8 mouse cellular contexts compared by ENCODE assay signal in the genomic region with DNA sequence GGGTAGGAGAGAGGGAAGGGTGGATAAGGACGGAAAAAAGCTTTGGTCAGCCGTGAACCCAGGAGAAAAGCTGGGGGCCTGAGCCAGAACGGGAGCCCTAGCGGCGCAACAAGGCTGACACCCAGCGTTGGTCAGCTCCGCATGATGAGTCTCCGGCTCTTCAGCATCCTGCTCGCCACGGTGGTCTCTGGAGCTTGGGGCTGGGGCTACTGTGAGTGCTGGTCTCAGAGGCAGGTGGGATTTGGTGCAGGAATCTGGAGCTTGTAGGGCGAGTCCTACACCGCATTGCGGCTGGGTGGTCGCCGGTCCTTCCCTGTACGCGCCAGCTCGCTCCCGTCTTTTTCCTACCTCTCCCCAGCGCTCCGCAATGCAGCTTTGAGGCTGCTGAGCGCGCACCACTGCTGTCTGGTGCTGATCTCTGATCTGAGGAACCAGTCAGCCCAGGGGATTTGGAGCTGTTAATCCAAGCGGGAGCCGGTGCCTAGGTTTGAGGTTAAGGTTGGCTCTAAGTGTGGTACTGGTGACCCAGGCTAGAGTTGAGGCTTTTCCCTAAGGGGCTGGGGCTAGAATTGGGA. TPM values are rescaled to one million over a fixed set of nuclear protein-coding genes. Genes with fewer than 3 reads are reported as not detected.
A peak's percentile ranks its signal among the peaks of the same experiment; 100 is the strongest.
DNase-seq lines count a peak whose midpoint lies in the region; ATAC-seq and TF ChIP-seq lines count a peak whose summit lies in the region.

No protein-coding gene starts in this region.

- under 1% methylated on average over 25 of the region's 25 CpGs for WGBS in forebrain, embryonic 16.5 days
- WGBS in midbrain, embryonic 11.5 days, result under 1% methylated on average over 25 of the region's 25 CpGs

- no peaks in the 10 kb centered on the region for H3K9me3 ChIP-seq in forebrain, embryonic 16.5 days (ENCODE audit: control insufficient read depth, low read length)
- no peaks in the 10 kb centered on the region for H3K9me3 ChIP-seq in midbrain, embryonic 11.5 days (ENCODE audit: control insufficient read depth, low read length)

- no peak for TF ChIP-seq POLR2A in brain, embryonic 14.5 days (IDR thresholded peaks at IDR 0.05; ENCODE audit: borderline replicate concordance, extremely low read depth, insufficient read depth, insufficient read length, poor library complexity, severe bottlenecking)

- H3K4me1 ChIP-seq in forebrain, embryonic 16.5 days (replicated peaks; ENCODE audit: control insufficient read depth, insufficient read depth, low read length), result peaks cover 44% of the 10 kb centered on the region
- H3K4me1 ChIP-seq in midbrain, embryonic 11.5 days (ENCODE audit: control insufficient read depth, insufficient read depth, low read length), result peaks cover 25% of the 10 kb centered on the region

- H3K36me3 ChIP-seq in forebrain, embryonic 16.5 days (ENCODE audit: control insufficient read depth, insufficient read depth), result no peaks in the 10 kb centered on the region
- no peaks in the 10 kb centered on the region for H3K36me3 ChIP-seq in midbrain, embryonic 11.5 days (ENCODE audit: control insufficient read depth, insufficient read depth, low read length)

- peak; percentile 34; the same call in 1 of the 2 replicates for TF ChIP-seq CTCF in brain, embryonic 14.5 days (IDR thresholded peaks at IDR 0.05; ENCODE audit: borderline replicate concordance, extremely low read depth, insufficient read depth, insufficient read length)

- ATAC-seq in forebrain, embryonic 16.5 days, result no peak
- no peak for ATAC-seq in midbrain, embryonic 11.5 days (ENCODE audit: low FRiP score)

- peak overlapping the region; percentile 41 for H3K4me3 ChIP-seq in forebrain, embryonic 16.5 days (replicated peaks; ENCODE audit: low read length)
- peak overlapping the region; percentile 21; the same call in 1 of the 2 replicates for H3K4me3 ChIP-seq in midbrain, embryonic 11.5 days (ENCODE audit: low read depth, low read length)

- no peak overlapping the region for H3K27ac ChIP-seq in forebrain, embryonic 16.5 days (ENCODE audit: low read length)
- no peak overlapping the region for H3K27ac ChIP-seq in midbrain, embryonic 11.5 days (ENCODE audit: low read depth, low read length)

- peak overlapping the region; percentile 55 for H3K4me2 ChIP-seq in forebrain, embryonic 16.5 days (ENCODE audit: low read length)
- H3K4me2 ChIP-seq in midbrain, embryonic 11.5 days, result peak overlapping the region; percentile 35

- H3K9ac ChIP-seq in forebrain, embryonic 16.5 days (replicated peaks; ENCODE audit: low read depth, low read length), result peak overlapping the region; percentile 43; the same call in 1 of the 2 replicates
- no peak overlapping the region for H3K9ac ChIP-seq in midbrain, embryonic 11.5 days (ENCODE audit: low read length)

- peaks cover 37% of the 10 kb centered on the region for H3K27me3 ChIP-seq in forebrain, embryonic 16.5 days (replicated peaks; ENCODE audit: control insufficient read depth, insufficient read depth, low read length)
- H3K27me3 ChIP-seq in midbrain, embryonic 11.5 days (ENCODE audit: control insufficient read depth, insufficient read depth, low read length), result peaks cover 61% of the 10 kb centered on the region

- DNase-seq in layer of hippocampus, postnatal 10 days (ENCODE audit: low spot score in 2 of 2), result peak; percentile 43 to 58
- DNase-seq in layer of hippocampus, adult 11-12 months (ENCODE audit: low spot score), result no peak
- peak; percentile 51 for DNase-seq in brain, embryonic 14.5 days (ENCODE audit: low read depth)
- peak; percentile 58 for DNase-seq in kidney, postnatal 14 days
- peak; percentile 92 for DNase-seq in midbrain, embryonic 11.5 days (ENCODE audit: low spot score, missing footprints)
- DNase-seq in spleen, postnatal 14 days (ENCODE audit: low spot score in 2 of 2), result no peak
- DNase-seq in testis, postnatal 14 days (ENCODE audit: low spot score), result no peak

RNA-seq across cellular contexts. Expression of gene Ccr10, which starts 1.0 kb away (rescaled TPM):
- total RNA-seq in layer of hippocampus, postnatal 10 days (2021), result not detected
- 0.19 and 0.20 TPM in 2 replicates for polyA plus RNA-seq in brain, embryonic 14.5 days (2012; rRNA removed)
- polyA plus RNA-seq in forebrain, embryonic 16.5 days (2015; fragmentation: Nextera tagmentation; extraction: Ambion mirVana), result 0.14 TPM in 1 of 2 replicates, not detected in the other
- polyA plus RNA-seq in midbrain, embryonic 11.5 days (2014; fragmentation: Nextera tagmentation; extraction: Ambion mirVana), result not detected in 2 replicates

RNA-seq across cellular contexts. Expression of gene Plekhh3, which starts 5.1 kb away (rescaled TPM):
- 10 to 100 TPM; 13.2 to 13.4 TPM for total RNA-seq in layer of hippocampus, postnatal 10 days (2021)
- 9.5 and 12.0 TPM in 2 replicates for polyA plus RNA-seq in brain, embryonic 14.5 days (2012; rRNA removed)
- polyA plus RNA-seq in forebrain, embryonic 16.5 days (2015; fragmentation: Nextera tagmentation; extraction: Ambion mirVana), result 4.8 and 5.8 TPM in 2 replicates
- 5.8 and 7.2 TPM in 2 replicates for polyA plus RNA-seq in midbrain, embryonic 11.5 days (2014; fragmentation: Nextera tagmentation; extraction: Ambion mirVana)

RNA-seq across cellular contexts. Expression of gene Cntnap1, which starts 5.9 kb away (rescaled TPM):
- total RNA-seq in layer of hippocampus, postnatal 10 days (2021), result 10 to 100 TPM; 59.0 to 61.4 TPM
- 2.7 and 6.9 TPM in 2 replicates for polyA plus RNA-seq in brain, embryonic 14.5 days (2012; rRNA removed)
- 0.77 and 1.5 TPM in 2 replicates for polyA plus RNA-seq in forebrain, embryonic 16.5 days (2015; fragmentation: Nextera tagmentation; extraction: Ambion mirVana)
- polyA plus RNA-seq in midbrain, embryonic 11.5 days (2014; fragmentation: Nextera tagmentation; extraction: Ambion mirVana), result 0.30 and 0.32 TPM in 2 replicates

RNA-seq across cellular contexts. Expression of gene Tubg2, which starts 20.5 kb away (rescaled TPM):
- total RNA-seq in layer of hippocampus, postnatal 10 days (2021), result 10 to 100 TPM; 31.7 to 41.4 TPM
- polyA plus RNA-seq in brain, embryonic 14.5 days (2012; rRNA removed), result 25.3 and 30.7 TPM in 2 replicates
- 36.2 and 43.0 TPM in 2 replicates for polyA plus RNA-seq in forebrain, embryonic 16.5 days (2015; fragmentation: Nextera tagmentation; extraction: Ambion mirVana)
- polyA plus RNA-seq in midbrain, embryonic 11.5 days (2014; fragmentation: Nextera tagmentation; extraction: Ambion mirVana), result 3.4 and 5.1 TPM in 2 replicates

RNA-seq across cellular contexts. Expression of gene Ezh1, which starts 50.1 kb away (rescaled TPM):
- total RNA-seq in layer of hippocampus, postnatal 10 days (2021), result 10 to 100 TPM; 27.9 to 30.9 TPM
- 27.2 and 29.3 TPM in 2 replicates for polyA plus RNA-seq in brain, embryonic 14.5 days (2012; rRNA removed)
- polyA plus RNA-seq in forebrain, embryonic 16.5 days (2015; fragmentation: Nextera tagmentation; extraction: Ambion mirVana), result 24.8 and 27.0 TPM in 2 replicates
- 10.4 and 10.6 TPM in 2 replicates for polyA plus RNA-seq in midbrain, embryonic 11.5 days (2014; fragmentation: Nextera tagmentation; extraction: Ambion mirVana)

Comparison
In these comparisons a context has a peak if more than half of its experiments do, and no peak if none do; other contexts are left out.
1. DNase-seq: peak in layer of hippocampus, postnatal 10 days (2 of 2), brain, embryonic 14.5 days (single experiment), kidney, postnatal 14 days (single experiment) and midbrain, embryonic 11.5 days (single experiment); none in layer of hippocampus, adult 11-12 months (single experiment), spleen, postnatal 14 days (0 of 2) and testis, postnatal 14 days (single experiment).